Mouse (Mus musculus) forelimb bud, embryonic 11.5 days (tissue): Measurements from ENCODE around the gene Natd1.
"Not testable (repeated sequence)": the region's sequence is repeated elsewhere in the genome, so short reads cannot be mapped to it uniquely, and the experiment has no call there.

Experiments used
- DNase-seq: peaks from one replicate; pipeline ENCODE4 v3.0.0-alpha.2; 2012; ENCODE audit warnings: low read depth, low spot score

The Natd1 gene

GRCm38 (mm10) chr11:60890286-60890685 lies 24.3 kb downstream of the Natd1 start:
- DNase-seq: no peak

- no peak for DNase-seq
Measured at GRCm38 (mm10) chr11:60889861-60890260, 24.7 kb downstream of the Natd1 start.

- not testable (repeated sequence) for DNase-seq
Measured at GRCm38 (mm10) chr11:60886986-60887385, 27.6 kb downstream of the Natd1 start.

- DNase-seq: no peak
Measured at GRCm38 (mm10) chr11:60882386-60882785, 32.2 kb downstream of the Natd1 start.

- no peak for DNase-seq
Measured at GRCm38 (mm10) chr11:60880559-60880958, 34.0 kb downstream of the Natd1 start.

- DNase-seq: peak; percentile 72
Measured at GRCm38 (mm10) chr11:60879423-60879822, 35.1 kb downstream of the Natd1 start.

- peak; percentile 97 for DNase-seq
Measured at GRCm38 (mm10) chr11:60878675-60879294, 35.8 kb downstream of the Natd1 start, which contains the start of gene Tmem11. TSS of gene Tmem11 (minus strand) at chr11:60879272.

GRCm38 (mm10) chr11:60878056-60878612 lies 36.4 kb downstream of the Natd1 start:
- peak; percentile 30 for DNase-seq

- no peak for DNase-seq
Measured at GRCm38 (mm10) chr11:60873101-60873500, 41.4 kb downstream of the Natd1 start.

- no peak for DNase-seq
Measured at GRCm38 (mm10) chr11:60871409-60871808, 43.1 kb downstream of the Natd1 start.

GRCm38 (mm10) chr11:60869471-60869870 lies 45.1 kb downstream of the Natd1 start:
- DNase-seq: not testable (repeated sequence)

- no peak for DNase-seq
Measured at GRCm38 (mm10) chr11:60867904-60868303, 46.6 kb downstream of the Natd1 start.

GRCm38 (mm10) chr11:60867456-60867855 lies 47.1 kb downstream of the Natd1 start:
- DNase-seq: no peak

- no peak for DNase-seq
Measured at GRCm38 (mm10) chr11:60866021-60866420, 48.5 kb downstream of the Natd1 start.

GRCm38 (mm10) chr11:60864916-60865315 lies 49.6 kb downstream of the Natd1 start:
- no peak for DNase-seq

GRCm38 (mm10) chr11:60864166-60864565 lies 50.4 kb downstream of the Natd1 start:
- DNase-seq: no peak

- DNase-seq: no peak
Measured at GRCm38 (mm10) chr11:60863196-60863595, 51.4 kb downstream of the Natd1 start.

GRCm38 (mm10) chr11:60861993-60862392 lies 52.6 kb downstream of the Natd1 start:
- no peak for DNase-seq

GRCm38 (mm10) chr11:60856587-60856986 lies 58.0 kb downstream of the Natd1 start:
- no peak for DNase-seq
